Mouse (Mus musculus): ENCODE measurements around the gene Hrh1. TPM values are rescaled to one million over a fixed set of nuclear protein-coding genes. Genes with fewer than 3 reads are reported as not detected.

The Hrh1 gene
- 0.19 to 0.67 TPM in 2 of 3 replicates, not detected in the other for total RNA-seq (2017)

DNA sequence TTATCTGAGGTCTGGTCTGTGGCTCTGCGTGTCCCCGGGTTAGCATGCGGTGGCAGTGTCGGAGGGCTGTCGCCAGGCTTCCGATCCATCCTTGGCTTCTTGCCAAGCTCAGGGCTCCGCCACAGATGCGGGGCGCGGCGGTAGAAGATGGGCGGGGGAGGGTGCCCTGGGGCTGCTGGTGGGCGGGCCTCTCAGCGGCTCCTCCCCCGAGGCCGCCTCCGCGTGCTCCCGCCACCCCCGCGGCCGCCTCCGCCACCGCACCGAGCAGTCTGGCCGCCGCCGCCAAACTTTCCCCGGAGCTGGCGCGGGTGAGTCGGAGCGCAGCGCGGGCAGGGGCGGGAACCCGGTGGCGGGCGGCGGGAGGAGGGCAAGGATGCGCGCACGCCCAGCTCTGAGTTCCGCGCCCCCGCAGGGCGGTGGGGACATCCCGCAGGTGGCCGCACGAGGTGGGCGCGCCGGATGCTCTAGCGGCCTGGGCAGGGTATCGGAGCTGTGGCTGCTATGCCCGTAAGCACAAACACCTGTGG, at the start of gene Hrh1:
TSS of gene Hrh1 (plus strand) at position 246 of the 527 bp plus-strand sequence.
- ATAC-seq (replicated peaks; ENCODE audit: insufficient number of reproducible peaks, low FRiP score, low TSS enrichment, poor library complexity, severe bottlenecking): no peak

DNA sequence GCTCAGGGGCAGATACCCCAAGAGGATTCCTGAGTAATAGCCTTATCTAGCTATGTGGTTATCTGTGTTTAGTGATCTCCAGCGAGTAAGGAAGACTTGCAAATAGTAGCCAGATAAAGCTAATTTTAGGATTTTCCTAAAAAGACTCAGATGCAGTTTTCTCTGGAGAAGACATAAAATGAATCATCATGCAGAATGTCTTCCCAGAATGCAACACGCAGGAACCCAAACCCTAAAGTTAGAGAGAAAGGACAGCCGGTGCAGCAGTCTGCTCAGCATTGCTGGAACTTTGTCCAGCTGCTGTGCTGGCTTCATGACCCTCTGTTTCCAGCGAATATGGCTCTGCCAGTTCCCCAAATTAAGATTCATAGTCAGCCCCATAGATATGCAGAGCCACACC, 43.1 kb upstream of the Hrh1 start:
- no peak for ATAC-seq (replicated peaks; ENCODE audit: insufficient number of reproducible peaks, low FRiP score, low TSS enrichment, poor library complexity, severe bottlenecking)

GRCm38 (mm10) chr6:114358171-114358570, 39.6 kb upstream of the Hrh1 start:
- ATAC-seq (replicated peaks; ENCODE audit: insufficient number of reproducible peaks, low FRiP score, low TSS enrichment, poor library complexity, severe bottlenecking): no peak

GRCm38 (mm10) chr6:114362355-114362754, 35.4 kb upstream of the Hrh1 start:
- ATAC-seq (replicated peaks; ENCODE audit: insufficient number of reproducible peaks, low FRiP score, low TSS enrichment, poor library complexity, severe bottlenecking): no peak

DNA sequence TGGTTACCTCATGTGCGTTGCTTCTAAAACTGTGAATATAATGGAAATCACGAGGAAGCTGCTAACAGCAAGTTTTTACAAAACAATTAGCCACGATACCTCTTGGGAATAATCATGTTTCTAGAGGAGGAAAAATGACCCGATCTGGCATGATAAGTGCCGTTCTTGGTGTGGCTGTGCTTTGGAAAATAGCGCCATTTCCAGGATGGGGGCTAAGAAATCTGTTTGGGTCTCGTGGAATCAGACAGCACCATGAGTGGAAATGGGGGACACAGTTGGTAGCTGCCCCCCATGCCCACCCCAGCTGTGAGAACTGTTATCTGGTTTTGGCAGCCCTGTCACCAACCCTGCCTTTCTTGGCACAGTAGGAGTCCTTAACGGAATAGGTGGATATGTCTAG, 34.0 kb upstream of the Hrh1 start:
- no peak for ATAC-seq (replicated peaks; ENCODE audit: insufficient number of reproducible peaks, low FRiP score, low TSS enrichment, poor library complexity, severe bottlenecking)

- 0 out of 2 replicates have a peak, but pooled peaks have one; percentile 37 for ATAC-seq (replicated peaks; ENCODE audit: insufficient number of reproducible peaks, low FRiP score, low TSS enrichment, poor library complexity, severe bottlenecking)
Measured at GRCm38 (mm10) chr6:114364734-114365133, 33.0 kb upstream of the Hrh1 start.

- ATAC-seq (replicated peaks; ENCODE audit: insufficient number of reproducible peaks, low FRiP score, low TSS enrichment, poor library complexity, severe bottlenecking): no peak
Measured at GRCm38 (mm10) chr6:114366191-114366590, 31.5 kb upstream of the Hrh1 start.

DNA sequence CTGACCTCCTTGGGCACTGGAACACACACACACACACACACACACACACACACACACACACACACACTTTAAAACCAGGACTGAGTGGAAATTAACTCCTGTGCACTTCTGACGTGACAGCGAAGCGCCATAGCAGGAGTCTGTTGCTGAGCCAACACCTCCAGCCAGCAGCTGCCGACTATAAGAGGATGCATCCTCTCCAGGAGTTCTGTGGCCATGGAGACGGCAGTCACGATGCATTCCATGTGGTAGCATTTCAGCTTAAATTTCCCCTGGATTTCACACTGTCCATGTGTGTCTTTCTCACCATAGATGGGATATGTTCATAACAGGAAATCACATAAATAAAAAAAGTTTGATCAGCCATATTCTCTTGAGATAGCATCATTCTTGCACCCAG, 30.1 kb upstream of the Hrh1 start:
- no peak for ATAC-seq (replicated peaks; ENCODE audit: insufficient number of reproducible peaks, low FRiP score, low TSS enrichment, poor library complexity, severe bottlenecking)

- ATAC-seq (replicated peaks; ENCODE audit: insufficient number of reproducible peaks, low FRiP score, low TSS enrichment, poor library complexity, severe bottlenecking): no peak
Measured at GRCm38 (mm10) chr6:114368196-114368595, 29.5 kb upstream of the Hrh1 start.

DNA sequence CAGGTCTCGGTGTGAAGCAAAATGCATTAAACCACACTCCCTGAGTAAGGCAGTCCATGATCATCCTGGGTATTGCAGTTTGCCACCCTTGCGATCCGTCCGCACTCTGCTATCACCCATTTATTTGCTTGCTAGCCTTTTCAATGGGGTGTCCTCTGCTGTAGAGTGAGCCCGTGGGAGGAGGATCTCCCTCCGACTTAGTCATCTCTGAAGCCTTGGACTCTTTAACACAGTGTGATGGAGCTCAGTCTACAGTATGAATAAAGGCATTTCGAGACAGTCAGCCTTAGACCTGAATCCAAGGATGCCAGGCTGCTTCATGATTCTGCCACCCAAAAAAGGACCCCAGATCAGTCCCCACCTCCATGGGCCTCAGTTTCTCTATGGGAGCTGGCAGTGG, 25.0 kb upstream of the Hrh1 start:
- ATAC-seq (replicated peaks; ENCODE audit: insufficient number of reproducible peaks, low FRiP score, low TSS enrichment, poor library complexity, severe bottlenecking): no peak

DNA sequence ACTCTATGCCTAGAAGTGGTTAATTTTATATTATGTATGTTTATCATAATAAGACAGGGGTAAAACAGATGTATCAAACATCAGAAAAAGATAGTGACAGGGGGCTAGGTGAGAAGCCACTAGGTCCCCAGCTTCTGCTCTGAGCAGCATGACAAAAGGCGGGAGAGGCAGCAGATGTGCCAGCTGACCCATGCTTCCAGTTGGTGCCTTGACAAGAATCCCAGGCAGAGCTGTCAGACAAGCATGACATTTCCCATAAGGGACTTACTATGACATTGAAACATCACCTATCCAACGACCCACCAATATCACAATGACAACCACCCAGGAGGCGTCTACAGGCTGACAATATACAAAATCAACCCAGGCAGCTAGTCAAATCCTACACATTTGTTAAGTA, 16.9 kb upstream of the Hrh1 start:
- ATAC-seq (replicated peaks; ENCODE audit: insufficient number of reproducible peaks, low FRiP score, low TSS enrichment, poor library complexity, severe bottlenecking): no peak

DNA sequence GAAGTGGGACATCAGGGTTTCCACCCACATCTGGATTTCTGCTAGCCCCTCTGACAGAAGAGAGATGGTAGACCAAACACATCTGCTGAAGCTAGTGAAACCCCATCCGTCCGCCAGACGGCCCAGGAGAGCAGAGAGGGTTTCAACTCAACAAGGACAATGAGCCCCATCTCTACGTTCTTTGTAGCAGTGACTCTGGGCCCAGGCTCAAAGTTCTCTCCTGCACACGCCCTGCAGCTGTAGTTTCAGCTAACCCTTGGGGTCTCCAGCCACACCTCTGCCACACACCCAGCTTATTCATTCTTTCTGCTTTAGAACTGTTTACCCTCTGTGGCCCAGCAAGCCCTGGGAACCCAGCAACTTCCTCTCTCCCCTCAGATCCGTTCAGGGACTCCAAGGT, 10.4 kb upstream of the Hrh1 start:
- no peak for ATAC-seq (replicated peaks; ENCODE audit: insufficient number of reproducible peaks, low FRiP score, low TSS enrichment, poor library complexity, severe bottlenecking)

GRCm38 (mm10) chr6:114387855-114388254, 9.9 kb upstream of the Hrh1 start:
- no peak for ATAC-seq (replicated peaks; ENCODE audit: insufficient number of reproducible peaks, low FRiP score, low TSS enrichment, poor library complexity, severe bottlenecking)

DNA sequence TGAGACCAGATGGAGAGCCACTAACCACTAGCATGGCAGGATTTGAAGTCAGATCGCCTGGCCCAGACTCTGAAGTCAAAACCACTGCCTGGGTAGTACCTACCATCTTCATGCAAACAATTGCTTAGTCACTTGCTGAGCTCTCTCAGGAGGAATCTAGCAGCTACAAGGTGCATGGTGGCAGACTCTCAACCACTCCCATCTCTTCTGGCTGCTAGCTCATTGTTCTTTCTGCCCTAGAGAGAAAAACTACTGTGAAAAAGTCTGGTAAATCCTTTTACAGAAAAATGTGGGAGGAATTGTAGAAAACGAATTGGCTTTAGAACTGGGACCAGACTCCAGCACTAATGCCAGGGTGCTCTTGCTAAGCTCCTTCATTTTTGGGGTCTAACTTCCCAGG, 7.6 kb upstream of the Hrh1 start:
- ATAC-seq (replicated peaks; ENCODE audit: insufficient number of reproducible peaks, low FRiP score, low TSS enrichment, poor library complexity, severe bottlenecking): no peak

- no peak for ATAC-seq (replicated peaks; ENCODE audit: insufficient number of reproducible peaks, low FRiP score, low TSS enrichment, poor library complexity, severe bottlenecking)
Measured at GRCm38 (mm10) chr6:114394982-114395381, 2.8 kb upstream of the Hrh1 start.

GRCm38 (mm10) chr6:114396605-114397004, 1.1 kb upstream of the Hrh1 start:
- ATAC-seq (replicated peaks; ENCODE audit: insufficient number of reproducible peaks, low FRiP score, low TSS enrichment, poor library complexity, severe bottlenecking): no peak

DNA sequence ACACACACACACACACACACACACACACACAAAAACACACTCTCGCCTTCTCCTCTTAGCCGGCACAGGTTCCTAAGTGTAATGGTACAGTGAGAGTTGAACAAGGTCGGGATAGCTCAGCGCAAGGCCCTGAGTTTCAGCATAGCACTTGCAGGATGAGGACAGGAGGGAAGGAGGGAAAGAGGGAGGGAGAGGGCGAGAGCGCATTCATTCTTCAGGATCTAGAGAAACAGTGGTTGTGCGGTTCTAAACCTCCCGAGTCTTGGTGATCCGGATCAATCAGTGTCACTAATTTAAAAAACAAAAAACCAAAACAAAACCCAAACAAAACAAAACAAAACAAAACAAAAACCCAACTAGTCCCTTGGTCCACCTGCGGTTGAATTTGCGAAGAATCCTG, 456 bp upstream of the Hrh1 start:
- no peak for ATAC-seq (replicated peaks; ENCODE audit: insufficient number of reproducible peaks, low FRiP score, low TSS enrichment, poor library complexity, severe bottlenecking)

GRCm38 (mm10) chr6:114398626-114399025, 890 bp downstream of the Hrh1 start:
- no peak for ATAC-seq (replicated peaks; ENCODE audit: insufficient number of reproducible peaks, low FRiP score, low TSS enrichment, poor library complexity, severe bottlenecking)

DNA sequence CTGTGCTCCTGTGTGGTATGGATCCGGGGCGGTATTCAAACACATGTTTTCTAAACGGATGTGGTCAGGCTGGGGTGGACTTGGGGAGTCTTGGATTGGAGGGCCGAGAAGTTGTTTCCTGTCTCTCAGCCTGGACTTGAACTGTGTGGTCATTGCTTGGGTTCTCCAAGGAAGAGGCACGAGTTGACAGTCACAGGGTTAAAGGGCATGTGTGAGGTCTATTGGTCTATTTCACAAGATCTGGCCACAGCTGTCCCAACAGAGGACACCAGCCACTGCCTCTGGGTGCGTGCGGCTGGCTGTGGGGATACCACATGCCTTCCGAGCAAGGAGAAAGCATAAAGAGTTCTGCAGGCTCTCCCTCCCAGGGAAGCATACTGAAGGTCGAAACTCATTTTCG, 2.7 kb downstream of the Hrh1 start:
- no peak for ATAC-seq (replicated peaks; ENCODE audit: insufficient number of reproducible peaks, low FRiP score, low TSS enrichment, poor library complexity, severe bottlenecking)

GRCm38 (mm10) chr6:114400841-114401240, 3.1 kb downstream of the Hrh1 start:
- no peak for ATAC-seq (replicated peaks; ENCODE audit: insufficient number of reproducible peaks, low FRiP score, low TSS enrichment, poor library complexity, severe bottlenecking)

GRCm38 (mm10) chr6:114402161-114402560, 4.4 kb downstream of the Hrh1 start:
- ATAC-seq (replicated peaks; ENCODE audit: insufficient number of reproducible peaks, low FRiP score, low TSS enrichment, poor library complexity, severe bottlenecking): no peak
